Mouse (Mus musculus): Measurements from ENCODE around the gene Rnf224.

Gene Rnf224

DNA sequence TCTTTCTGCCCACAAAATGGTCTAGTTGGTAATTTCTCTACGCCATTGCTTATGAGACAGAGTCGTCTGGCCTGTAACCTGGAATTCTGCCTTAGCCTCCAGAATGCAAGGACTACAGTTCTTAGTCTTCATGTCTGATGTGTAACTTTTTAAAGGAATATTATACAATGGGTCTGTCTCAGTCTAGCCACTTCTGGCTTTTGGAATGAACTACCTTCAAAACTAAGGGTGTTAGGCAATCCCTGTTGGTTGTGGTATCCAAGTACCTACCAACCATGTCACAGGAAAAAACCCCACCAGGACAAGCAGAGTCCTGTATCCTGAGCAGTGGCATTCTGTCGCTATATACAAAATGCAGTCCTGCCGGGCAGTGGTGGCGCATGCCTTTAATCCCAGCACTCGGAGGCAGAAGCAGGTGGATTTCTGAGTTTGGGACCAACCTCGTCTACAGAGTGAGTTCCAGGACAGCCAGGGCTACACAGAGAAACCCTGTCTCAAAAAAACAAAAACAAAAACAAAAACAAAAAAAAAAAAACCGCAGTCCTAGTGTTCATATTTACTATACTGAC, 10.7 kb downstream of the Rnf224 start:
- no peak for DNase-seq

GRCm38 (mm10) chr2:25224766-25225752, 11.5 kb downstream of the Rnf224 start:
- DNase-seq, result peak; percentile 94 to 97

DNA sequence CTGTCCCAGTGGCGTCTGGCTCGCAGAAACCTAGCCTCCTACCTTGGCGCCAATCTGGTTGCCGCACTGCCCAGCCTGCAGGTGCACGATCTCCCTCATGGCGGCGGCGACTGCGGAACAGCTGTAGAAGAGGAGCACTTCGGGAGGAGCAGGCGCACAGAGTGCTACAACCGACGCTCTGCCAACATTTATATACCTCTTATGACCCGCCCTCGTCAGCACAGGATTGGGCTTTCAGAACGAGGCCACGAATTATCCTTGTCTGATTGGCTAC, 12.2 kb downstream of the Rnf224 start, which contains the start of gene Tubb4b:
TSS of gene Tubb4b (minus strand) at position 211 of the 274 bp plus-strand sequence.
- DNase-seq, result no peak

GRCm38 (mm10) chr2:25223681-25224491, 12.7 kb downstream of the Rnf224 start:
- DNase-seq, result peak in 1 of 2 experiments; percentile 79

DNA sequence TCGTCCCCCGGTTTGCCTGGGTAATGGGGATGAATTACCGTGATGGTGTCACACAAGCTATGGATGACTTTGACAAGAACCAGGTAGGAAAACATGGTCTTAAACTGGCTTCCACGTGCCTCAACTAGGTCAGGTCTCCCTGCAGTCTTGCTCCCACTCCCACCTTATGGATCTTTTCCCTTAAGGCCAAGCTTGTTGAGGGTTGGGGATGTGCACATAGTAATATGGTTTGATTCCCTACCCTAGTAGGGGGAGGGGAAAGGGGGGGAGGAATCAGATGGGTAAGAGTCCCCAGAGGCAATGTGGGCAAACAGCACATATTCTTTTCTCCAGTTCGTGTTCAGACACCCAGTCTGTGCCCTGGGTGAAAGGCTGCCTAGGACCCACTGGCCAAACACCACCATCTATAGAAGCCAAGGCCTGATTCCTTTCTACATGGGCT, 15.2 kb downstream of the Rnf224 start:
- no peak for DNase-seq

DNA sequence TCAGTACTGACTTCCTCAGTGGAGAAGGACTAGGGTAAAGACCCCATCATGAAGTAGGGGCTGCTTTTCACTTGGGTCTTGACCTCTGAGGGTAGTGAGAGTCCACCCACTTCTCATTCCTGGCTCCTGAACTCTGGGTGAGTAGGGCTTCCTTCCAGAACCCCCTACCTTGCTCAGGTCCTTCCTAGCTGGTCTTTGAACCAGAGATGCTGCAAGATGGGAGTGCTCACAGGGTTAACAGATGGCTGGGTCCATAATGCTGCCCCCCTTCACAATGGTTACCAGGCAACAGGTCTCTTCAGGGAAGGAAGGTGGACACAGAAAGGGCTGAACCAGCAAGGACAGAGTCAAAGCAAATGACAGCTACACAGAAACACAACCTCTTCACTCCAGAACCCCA, 18.1 kb downstream of the Rnf224 start, which contains the start of gene Fam166a:
TSS of gene Fam166a (plus strand) at position 301 of the 400 bp plus-strand sequence.
- no peak for DNase-seq

DNA sequence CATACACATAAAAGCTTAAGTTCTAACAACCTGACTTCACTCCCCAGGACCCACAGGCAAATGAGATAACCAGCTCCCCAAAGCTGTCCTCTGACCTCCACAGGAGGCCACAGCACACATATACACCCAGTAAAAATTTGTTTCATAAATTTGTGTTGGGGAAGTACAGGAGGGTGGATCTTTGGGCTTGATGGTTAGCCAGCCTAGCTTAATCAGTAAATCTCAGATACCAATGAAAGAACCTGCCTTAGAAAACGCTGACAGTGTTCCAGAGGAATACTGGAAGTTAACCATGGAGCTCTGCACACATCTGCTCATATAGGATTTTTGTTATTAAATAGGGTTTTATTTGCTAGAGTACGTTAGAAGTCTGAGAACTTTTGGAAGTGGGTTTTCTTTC, 18.9 kb downstream of the Rnf224 start:
- no peak for DNase-seq

- DNase-seq, result no peak
Measured at GRCm38 (mm10) chr2:25214444-25214843, 22.1 kb downstream of the Rnf224 start, which contains the start of gene Stpg3. Gene Stpg3, minus strand, starts transcription at chr2:25214637.

DNA sequence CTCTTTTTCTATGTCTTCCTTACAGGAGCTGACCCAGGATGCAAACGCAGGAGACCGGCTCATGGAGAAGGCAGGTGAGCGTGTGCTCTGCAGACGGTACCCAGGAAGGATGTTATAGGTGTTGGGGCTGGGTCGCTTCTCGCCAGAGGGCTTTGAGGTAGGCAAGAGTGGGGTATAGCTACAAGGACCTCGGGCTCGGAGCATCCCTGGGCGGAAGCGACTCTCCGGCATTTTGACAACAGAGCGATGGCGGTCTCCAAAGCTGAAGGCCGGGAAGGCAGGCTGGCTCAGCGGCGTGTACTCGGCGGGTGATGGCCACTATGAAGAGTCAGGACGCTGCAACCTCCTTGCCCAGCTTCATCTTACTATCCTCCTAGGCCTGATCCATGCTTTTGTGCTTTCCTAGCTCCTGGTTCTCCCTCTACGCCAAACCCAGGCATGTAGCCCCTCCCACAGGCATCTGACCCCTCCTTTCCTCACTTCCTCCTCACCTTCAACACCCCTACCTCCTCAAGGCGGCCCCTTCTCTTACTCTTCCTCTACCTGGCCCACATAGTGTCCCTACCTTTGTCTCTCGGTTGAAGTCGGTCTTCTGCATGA, 23.2 kb downstream of the Rnf224 start:
- no peak for DNase-seq

- DNase-seq, result peak; percentile 93 to 94
Measured at GRCm38 (mm10) chr2:25211121-25211670, 25.4 kb downstream of the Rnf224 start, which contains the start of gene Nelfb. Gene Nelfb, minus strand, starts transcription at chr2:25211489.

DNA sequence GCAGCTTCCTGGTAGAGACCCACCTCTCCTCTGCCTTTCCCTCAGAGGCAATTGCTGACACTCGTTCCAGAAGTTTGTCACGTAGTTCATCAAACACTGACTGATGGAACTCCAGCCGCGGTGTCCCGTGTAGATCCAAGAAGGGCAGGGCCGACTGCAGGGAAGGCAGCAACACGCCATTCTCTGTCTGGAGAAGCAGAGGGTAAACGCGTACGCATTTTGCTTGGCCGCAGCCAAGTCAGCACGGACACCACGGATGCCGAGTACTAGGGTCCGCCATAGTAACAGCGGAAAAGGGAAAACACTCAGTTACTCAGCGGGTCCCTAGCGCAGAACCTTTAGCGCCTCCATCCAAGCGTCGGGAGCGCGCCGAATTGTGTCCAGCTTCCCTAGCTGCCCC, 25.9 kb downstream of the Rnf224 start:
- DNase-seq, result no peak

GRCm38 (mm10) chr2:25207593-25207992, 29.0 kb downstream of the Rnf224 start:
- no peak for DNase-seq

DNA sequence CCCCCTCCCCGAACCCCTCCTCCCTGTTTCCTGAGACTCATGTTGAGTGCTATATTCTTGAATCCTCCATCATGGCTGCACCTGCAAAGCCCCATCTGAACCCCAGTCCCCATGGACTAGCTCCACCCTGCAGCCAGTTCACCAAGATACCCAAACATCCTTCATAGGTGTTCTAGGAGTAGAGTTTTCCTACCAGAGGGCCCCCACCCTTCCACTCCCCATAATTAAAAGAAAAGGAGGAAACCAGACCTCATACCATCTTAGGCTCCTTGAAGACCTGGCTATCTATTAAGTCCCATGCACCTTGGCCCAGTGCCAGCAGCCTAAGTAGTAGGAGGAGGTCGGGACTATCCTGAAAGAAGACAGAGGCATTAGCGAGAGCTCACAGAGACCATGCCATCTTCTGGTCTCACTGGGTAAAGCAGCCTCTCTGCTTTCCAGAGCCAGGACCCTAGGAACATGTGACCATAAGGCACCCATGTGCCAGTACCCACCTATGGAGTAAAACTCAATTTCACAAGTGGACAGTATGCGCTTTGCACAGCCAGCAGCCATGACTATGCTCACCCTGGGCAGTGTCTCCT, 32.9 kb downstream of the Rnf224 start:
- no peak for DNase-seq

- no peak for DNase-seq
Measured at GRCm38 (mm10) chr2:25200631-25201030, 36.0 kb downstream of the Rnf224 start.

DNA sequence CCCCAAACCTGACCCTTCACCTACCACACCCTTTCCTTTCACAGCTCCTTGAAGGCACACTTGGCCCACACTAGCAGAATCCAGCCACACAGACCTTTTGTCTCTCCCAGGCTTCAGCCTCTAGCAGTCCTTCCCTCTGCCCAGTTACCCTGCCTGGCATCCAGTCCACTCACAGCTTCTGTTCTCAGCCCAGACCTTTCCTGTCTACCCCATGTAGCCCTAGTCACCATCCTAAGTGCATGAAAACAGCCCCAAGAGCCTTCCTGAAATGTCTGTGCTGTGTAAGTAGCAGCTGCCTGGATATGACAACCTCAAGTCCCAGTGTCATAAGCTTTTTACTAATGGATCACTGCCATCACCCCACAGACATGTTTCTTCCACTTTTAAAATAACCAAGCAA, 38.6 kb downstream of the Rnf224 start:
- no peak for DNase-seq

GRCm38 (mm10) chr2:25197191-25197590, 39.4 kb downstream of the Rnf224 start:
- no peak for DNase-seq

DNA sequence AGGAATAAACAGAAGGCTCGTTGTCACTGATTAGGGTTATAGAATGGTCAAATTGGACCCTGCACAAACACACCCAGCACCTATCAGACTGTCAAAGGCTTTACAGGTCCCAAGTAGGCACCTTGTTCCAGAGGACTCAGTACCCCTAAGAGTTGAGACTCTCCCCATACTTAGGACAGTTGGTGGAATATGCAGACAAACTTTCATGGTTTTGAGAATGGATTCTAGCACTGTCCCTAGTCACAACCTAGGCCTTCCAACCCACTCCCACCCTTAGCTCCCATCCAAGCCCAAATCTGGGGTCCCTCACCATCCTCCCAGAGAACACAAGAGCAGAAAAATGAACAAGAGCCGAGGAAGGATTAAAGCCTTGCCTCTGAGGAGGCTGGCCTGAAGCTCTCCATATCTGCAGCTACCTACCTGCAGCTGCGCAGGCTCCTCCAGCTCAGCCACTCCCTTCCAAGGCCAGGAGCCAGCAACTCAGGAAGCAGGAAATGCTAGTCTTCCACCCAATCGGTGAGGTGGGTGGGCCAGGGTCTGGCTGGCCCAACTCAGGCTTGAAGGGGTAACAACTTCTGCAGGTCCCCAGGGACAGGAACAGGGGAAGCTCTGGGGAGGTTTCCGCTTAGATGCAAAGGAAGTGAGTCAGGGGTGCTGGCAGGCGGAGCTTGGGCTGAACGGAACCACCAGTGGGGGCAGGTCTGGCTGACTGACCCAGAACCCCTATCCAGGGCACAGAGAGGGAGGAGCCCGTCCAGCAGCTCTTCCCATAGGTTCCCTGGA, 40.2 kb downstream of the Rnf224 start, which contains the start of gene Tor4a:
TSS of gene Tor4a (minus strand) at position 715 of the 783 bp plus-strand sequence.
- peak; percentile 90 to 92 for DNase-seq

- DNase-seq, result peak; percentile 92 to 94
Measured at GRCm38 (mm10) chr2:25195211-25196156, 41.1 kb downstream of the Rnf224 start.

DNA sequence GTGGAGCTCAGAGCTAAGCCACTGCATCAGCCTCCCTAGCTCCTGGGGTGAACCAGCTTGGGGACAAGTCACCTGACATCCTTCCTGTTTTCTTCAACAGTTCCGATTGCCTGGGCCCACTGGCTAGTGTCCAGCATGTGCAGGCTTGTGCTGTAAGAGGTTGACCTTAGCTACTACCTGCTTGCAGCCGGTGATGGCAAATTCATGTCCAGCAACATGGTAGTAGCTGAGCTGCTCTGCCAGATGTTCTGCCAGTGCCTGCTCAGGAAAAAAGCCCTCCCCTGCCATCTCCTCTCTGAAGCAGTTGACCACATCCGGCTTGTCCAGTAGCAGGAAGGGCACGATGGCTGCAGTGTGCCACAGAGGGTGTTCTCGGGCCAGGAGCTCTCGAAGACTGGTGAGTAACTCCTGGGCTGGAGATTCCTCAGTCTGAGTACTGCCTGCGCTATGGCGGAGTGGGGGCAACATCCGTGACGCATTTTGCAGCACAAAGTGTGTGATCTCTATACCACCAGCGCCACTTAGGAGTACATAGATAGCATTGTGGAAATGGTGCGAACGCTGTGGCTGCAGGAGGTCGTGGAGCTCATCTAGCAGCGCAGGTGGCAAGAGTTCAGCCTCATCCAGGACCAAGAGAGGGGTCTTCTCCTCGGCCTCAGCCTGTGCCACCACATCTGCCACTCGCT, 42.0 kb downstream of the Rnf224 start:
- DNase-seq, result peak; percentile 43 to 50

Data from B cell, adult 2 months (primary cell).